Mouse (Mus musculus) olfactory bulb, adult 2 months (tissue): ENCODE measurements around the gene Gm5089.
"Not testable (repeated sequence)": the region's sequence is repeated elsewhere in the genome, so short reads cannot be mapped to it uniquely, and the experiment has no call there.

ENCODE experiments used
- CTCF ChIP-seq: fragments of 200-500 bp; IDR thresholded peaks from 2 replicates; pipeline ENCODE4 v1.5.1; 2012; ENCODE audit warnings: low read depth, mild to moderate bottlenecking, low read length, moderate library complexity; ENCODE audit not compliant: insufficient read depth
- POLR2A ChIP-seq: fragments of 200-500 bp; IDR thresholded peaks from 2 replicates; pipeline ENCODE4 v1.6.1; 2012; ENCODE audit warnings: mild to moderate bottlenecking, low read depth, low read length, moderate library complexity; ENCODE audit not compliant: insufficient read depth

GRCm38 (mm10) chr14:122463734-122464341, 12.9 kb upstream of the Gm5089 start:
- not testable (repeated sequence) for TF ChIP-seq POLR2A, CTCF
